Mouse (Mus musculus): Measurements from ENCODE around the gene Otud1.

DNA sequence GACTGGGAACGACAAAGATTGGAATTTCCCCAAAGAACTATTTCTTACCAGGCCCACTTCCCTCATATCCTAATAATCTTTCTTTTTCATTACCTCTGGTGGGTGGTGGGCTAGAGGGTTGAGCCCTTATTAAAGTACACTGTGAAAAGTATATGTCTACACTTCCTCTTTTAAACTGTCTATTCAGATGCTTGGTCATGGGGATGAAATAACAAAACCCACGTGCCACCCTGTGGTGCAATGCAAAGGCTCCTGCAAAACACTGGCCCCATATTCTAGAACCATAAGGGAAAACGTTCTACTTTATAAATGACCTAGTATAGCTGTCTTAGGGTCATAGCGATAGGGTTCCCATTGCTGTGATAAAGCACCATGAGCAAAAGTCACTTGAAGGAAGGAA is 49.3 kb downstream of the Otud1 start:
- TF ChIP-seq CTCF (IDR thresholded peaks at IDR 0.05; ENCODE audit: low read depth, low read length) (no peak), POLR2A (IDR thresholded peaks at IDR 0.05; ENCODE audit: borderline replicate concordance, low read depth, low read length) (no peak)

All from bone marrow macrophage, adult 2 months (primary cell).